Mouse (Mus musculus) intestine, embryonic 16.5 days (tissue): Measurements from ENCODE around the gene Ptpn9. TPM values are rescaled to one million over a fixed set of nuclear protein-coding genes. Genes with fewer than 3 reads are reported as not detected.
"Not testable (repeated sequence)": the region's sequence is repeated elsewhere in the genome, so short reads cannot be mapped to it uniquely, and the experiment has no call there.

Experiments used
- ATAC-seq: fragments of 200-750 bp; cut with Nextera tagmentation; 2 replicates; pipeline ENCODE4 v1.8.0; 2017; ENCODE audit warnings: moderate TSS enrichment, moderate library complexity
- H3K27ac ChIP-seq: fragments of 300-500 bp; sonication (generic); 2 replicates; pipeline ENCODE4 v1.5.1; 2014; ENCODE audit warnings: mild to moderate bottlenecking, low read length
- H3K27me3 ChIP-seq: fragments of 300-500 bp; sonication (generic); replicated peaks from 2 replicates; pipeline ENCODE4 v1.6.1; 2014; ENCODE audit warnings: low read length, control low read depth, mixed read lengths; ENCODE audit not compliant: control insufficient read depth, insufficient read depth
- H3K36me3 ChIP-seq: fragments of 300-500 bp; sonication (generic); 2 replicates; pipeline ENCODE4 v1.6.1; 2014; ENCODE audit warnings: low read length, control low read depth; ENCODE audit not compliant: control insufficient read depth, insufficient read depth
- H3K4me1 ChIP-seq: fragments of 300-500 bp; sonication (generic); 2 replicates; pipeline ENCODE4 v1.6.1; 2014; ENCODE audit warnings: low read length, control low read depth, mixed read lengths; ENCODE audit not compliant: control insufficient read depth, insufficient read depth
- H3K4me2 ChIP-seq: fragments of 300-500 bp; sonication (generic); 2 replicates; pipeline ENCODE4 v1.6.1; 2014; ENCODE audit warnings: low read depth, low read length, control low read depth
- H3K4me3 ChIP-seq: fragments of 300-500 bp; sonication (generic); 2 replicates; pipeline ENCODE4 v1.5.1; 2014; ENCODE audit warnings: mild to moderate bottlenecking, low read length
- H3K9ac ChIP-seq: fragments of 300-500 bp; sonication (generic); 2 replicates; pipeline ENCODE4 v1.6.1; 2014; ENCODE audit warnings: low read depth, low read length
- H3K9me3 ChIP-seq: fragments of 300-500 bp; sonication (generic); 2 replicates; pipeline ENCODE4 v1.6.1; 2016; ENCODE audit warnings: low read length, control low read depth; ENCODE audit not compliant: control insufficient read depth
- WGBS: fragments of 180-500 bp; shearing (Covaris S2); extraction: QIAGEN DNeasy Blood & Tissue Kit; methylation state at CpG from one replicate; pipeline ENCODE4 v1.1.7; 2014; 5-methylcytosine and 5-hydroxymethylcytosine counted together
- polyA plus RNA-seq: library from polyadenylated mRNA; unstranded; fragments of >200 nt; fragmentation: Nextera tagmentation; extraction: Ambion mirVana; gene quantifications from 2 replicates; pipeline ENCODE4 v1.2.1, GENCODE M21; 2015

Ptpn9 gene
- 8.0 and 8.7 TPM in 2 replicates for polyA plus RNA-seq

DNA sequence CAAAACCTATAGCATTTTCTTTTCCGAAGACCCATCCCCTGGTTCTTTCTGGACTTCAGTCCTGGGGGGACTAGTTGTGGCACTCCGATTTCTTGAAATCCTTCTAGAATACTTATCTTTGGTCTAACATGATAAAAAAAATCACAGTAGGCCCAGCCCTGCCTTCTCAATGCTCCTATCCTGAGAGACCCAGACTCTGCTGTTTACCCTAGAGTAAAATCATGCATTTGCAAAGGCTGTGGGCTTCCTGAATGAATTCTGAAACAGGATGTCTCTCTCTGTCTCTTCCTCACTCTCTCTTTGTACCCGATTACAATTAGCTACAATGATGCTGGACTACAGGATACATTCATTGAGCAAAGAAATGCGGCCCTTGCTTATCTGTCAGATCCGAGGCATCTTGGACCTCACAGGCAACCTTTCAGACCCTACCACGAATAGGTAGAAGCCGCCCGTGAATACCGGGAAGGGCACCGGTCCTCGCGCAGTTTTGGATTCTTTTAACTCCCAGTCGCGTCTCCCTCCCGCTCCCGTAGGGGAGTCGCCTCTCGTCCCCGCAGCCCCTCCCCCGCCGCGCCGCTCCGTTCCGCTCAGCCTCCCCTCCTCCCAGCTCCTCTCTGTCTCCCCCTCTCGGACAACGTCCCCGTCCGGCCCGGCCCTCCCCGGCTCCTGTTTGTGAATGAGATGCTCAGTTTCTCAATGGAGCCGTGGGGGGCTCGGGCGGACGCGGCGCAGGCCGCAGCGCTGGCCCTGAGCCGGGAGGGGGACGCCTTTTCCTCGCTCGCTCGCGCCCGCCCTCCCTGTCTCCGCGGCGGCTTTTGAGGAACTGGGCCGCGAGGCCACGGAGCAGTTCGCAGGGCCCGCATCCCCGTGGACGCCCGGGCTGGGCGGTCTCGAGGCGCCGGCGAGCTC lies at the start of gene Ptpn9:
TSS of gene Ptpn9 (plus strand) at position 638 of the 912 bp plus-strand sequence.
- no peaks in the 10 kb centered on the region for H3K4me1 ChIP-seq
- H3K4me2 ChIP-seq, result peak within 1 kb of the TSS; percentile 84
- ATAC-seq, result peak; percentile 92
- no peaks in the 10 kb centered on the region for H3K9me3 ChIP-seq
- peak within 1 kb of the TSS; percentile 93 for H3K9ac ChIP-seq
- WGBS, result 3% methylated on average over 62 of the region's 62 CpGs
- H3K27me3 ChIP-seq, result no peaks in the 10 kb centered on the region
- no peaks in the 10 kb centered on the region for H3K36me3 ChIP-seq
- H3K27ac ChIP-seq, result peak within 1 kb of the TSS; percentile 95
- H3K4me3 ChIP-seq, result peak within 1 kb of the TSS; percentile 87

DNA sequence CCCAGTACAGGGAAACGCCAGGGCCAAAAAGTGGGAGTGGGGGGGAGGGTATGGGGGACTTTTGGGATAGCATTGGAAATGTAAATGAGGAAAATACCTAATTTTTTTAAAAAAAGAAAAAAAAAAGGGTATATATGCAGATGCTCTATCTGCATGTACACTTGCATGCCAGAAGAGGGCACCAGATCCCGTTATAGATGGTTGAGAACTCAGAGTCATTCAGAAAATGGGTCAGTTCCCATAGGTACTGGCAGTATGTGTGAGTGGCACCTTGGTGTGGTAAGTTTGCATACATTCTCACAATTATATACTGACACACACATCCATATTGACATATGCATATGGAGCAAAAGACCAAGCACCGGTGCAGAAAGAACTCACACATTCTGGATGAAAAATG lies 47.2 kb upstream of the Ptpn9 start:
- not testable (repeated sequence) for H3K4me2 ChIP-seq, H3K27me3 ChIP-seq, H3K27ac ChIP-seq, H3K9me3 ChIP-seq, H3K4me3 ChIP-seq, ATAC-seq, H3K36me3 ChIP-seq, H3K4me1 ChIP-seq, H3K9ac ChIP-seq
- WGBS, result 26% methylated on average over 3 of the region's 3 CpGs

GRCm38 (mm10) chr9:56948699-56949098 lies 46.0 kb upstream of the Ptpn9 start:
- H3K4me2 ChIP-seq, H3K36me3 ChIP-seq, H3K4me3 ChIP-seq, H3K27ac ChIP-seq, H3K27me3 ChIP-seq, H3K4me1 ChIP-seq, H3K9me3 ChIP-seq, ATAC-seq, H3K9ac ChIP-seq: not testable (repeated sequence)
- 20% methylated on average over 5 of the region's 5 CpGs for WGBS

- ATAC-seq, result no peak
- Histone ChIP-seq H3K36me3 (no peaks in the 10 kb centered on the region), H3K4me3 (peak overlapping the region; percentile 33), H3K27ac (no peak overlapping the region), H3K9ac (peak overlapping the region; percentile 55; the same call in 1 of the 2 replicates), H3K4me1 (peaks cover 6% of the 10 kb centered on the region), H3K27me3 (no peaks in the 10 kb centered on the region; the same call in 1 of the 2 replicates), H3K9me3 (no peaks in the 10 kb centered on the region), H3K4me2 (peak overlapping the region; percentile 46; the same call in 1 of the 2 replicates)
- WGBS, result 12% methylated on average over 13 of the region's 13 CpGs
These were observed 45.0 kb upstream of the Ptpn9 start for GRCm38 (mm10) chr9:56949767-56950166.

DNA sequence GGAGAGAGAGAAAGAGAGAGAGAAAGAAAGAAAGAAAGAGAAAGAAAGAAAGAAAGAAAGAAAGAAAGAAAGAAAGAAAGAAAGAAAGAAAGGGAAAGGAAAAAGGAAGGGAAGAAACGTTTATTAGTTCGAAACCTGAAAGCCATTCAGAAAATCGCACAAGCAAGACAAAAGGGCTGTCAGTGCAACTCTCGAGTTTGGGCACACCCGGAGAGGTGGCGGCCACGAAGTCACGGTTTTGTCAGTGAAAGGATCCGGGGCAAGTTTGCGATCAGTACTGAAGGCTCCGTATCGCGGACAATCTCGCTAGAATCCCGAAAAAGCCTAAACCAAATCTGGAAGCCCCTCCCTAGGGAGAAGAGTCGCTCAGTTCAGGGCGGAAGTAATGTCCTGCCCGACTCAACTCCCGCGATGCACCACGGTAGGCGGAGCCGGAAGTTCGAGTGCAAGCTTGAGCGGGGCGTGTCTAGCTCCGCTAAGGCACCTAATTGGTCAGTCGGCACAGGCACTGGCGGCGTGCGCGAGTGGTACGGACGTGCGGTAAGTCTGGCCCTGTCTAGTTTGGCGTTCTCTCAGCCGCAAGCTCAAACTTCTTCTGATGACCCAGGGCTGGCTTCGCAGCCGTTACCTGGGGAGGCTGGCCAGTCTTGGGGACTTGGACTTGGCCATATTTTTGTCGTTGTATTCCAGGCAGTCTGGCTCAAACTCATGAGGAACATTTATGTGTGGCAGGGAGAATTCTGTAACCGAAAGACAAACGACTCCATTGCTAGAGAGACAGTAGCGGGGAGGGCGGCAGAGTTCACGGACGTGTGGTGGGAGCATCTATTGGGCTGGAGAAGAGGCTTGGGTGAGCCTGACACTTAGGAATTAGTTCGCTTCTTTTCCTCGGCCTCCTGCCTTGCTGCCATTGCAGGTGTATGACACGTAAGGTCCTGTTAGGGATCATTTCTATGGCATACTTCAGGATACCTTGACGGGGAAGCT lies 44.0 kb upstream of the Ptpn9 start, which contains the start of gene Snupn:
TSS of gene Snupn (plus strand) at position 465 of the 987 bp plus-strand sequence.
- Histone ChIP-seq H3K4me2 (peak within 1 kb of the TSS; percentile 91), H3K27ac (peak within 1 kb of the TSS; percentile 94), H3K27me3 (no peaks in the 10 kb centered on the region), H3K9me3 (no peaks in the 10 kb centered on the region), H3K4me1 (peaks cover 6% of the 10 kb centered on the region), H3K36me3 (no peaks in the 10 kb centered on the region), H3K4me3 (peak within 1 kb of the TSS; percentile 69), H3K9ac (peak within 1 kb of the TSS; percentile 80)
- peak; percentile 100 for ATAC-seq
- under 1% methylated on average over 50 of the region's 50 CpGs for WGBS

DNA sequence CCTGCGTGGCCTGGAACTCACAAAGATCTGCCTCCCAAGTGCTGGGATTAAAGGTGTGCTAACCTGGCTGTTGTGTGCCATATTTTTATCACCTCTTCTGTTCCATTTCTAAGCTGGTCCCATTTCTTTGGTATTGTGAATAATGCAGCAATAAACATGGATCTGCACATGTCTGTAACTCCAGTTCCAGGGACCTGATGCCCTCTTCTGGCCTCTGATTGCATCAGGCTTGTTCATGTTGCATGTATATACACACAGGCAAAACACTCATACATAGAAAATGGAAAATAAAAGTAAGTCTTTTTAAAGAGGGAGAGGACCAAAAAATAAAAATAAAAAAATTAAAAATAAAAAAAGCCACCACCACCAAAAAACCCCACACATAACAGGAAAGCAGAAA lies 41.2 kb upstream of the Ptpn9 start:
- 94% methylated on average over 1 of the region's 1 CpGs for WGBS
- Histone ChIP-seq H3K27me3 (no peaks in the 10 kb centered on the region), H3K27ac (no peak overlapping the region), H3K4me3 (no peak overlapping the region), H3K9me3 (no peaks in the 10 kb centered on the region), H3K9ac (no peak overlapping the region), H3K4me1 (peaks cover 6% of the 10 kb centered on the region), H3K36me3 (no peaks in the 10 kb centered on the region), H3K4me2 (no peak overlapping the region)
- ATAC-seq, result no peak

- H3K4me3 ChIP-seq, result no peak overlapping the region
- ATAC-seq, result no peak
- H3K9ac ChIP-seq, result no peak overlapping the region
- no peaks in the 10 kb centered on the region for H3K27me3 ChIP-seq
- whole genome bisulfite sequencing, result 80% methylated on average over 7 of the region's 7 CpGs
- no peaks in the 10 kb centered on the region for H3K4me1 ChIP-seq
- no peaks in the 10 kb centered on the region for H3K36me3 ChIP-seq
- H3K9me3 ChIP-seq, result no peaks in the 10 kb centered on the region
- H3K27ac ChIP-seq, result no peak overlapping the region
- no peak overlapping the region for H3K4me2 ChIP-seq
These were observed 37.6 kb upstream of the Ptpn9 start for GRCm38 (mm10) chr9:56956966-56957675.

- Histone ChIP-seq H3K4me2 (no peak overlapping the region), H3K4me3 (no peak overlapping the region), H3K9me3 (no peaks in the 10 kb centered on the region), H3K4me1 (no peaks in the 10 kb centered on the region), H3K27me3 (no peaks in the 10 kb centered on the region), H3K9ac (no peak overlapping the region), H3K27ac (no peak overlapping the region), H3K36me3 (no peaks in the 10 kb centered on the region)
- no peak for ATAC-seq
- 92% methylated on average over 2 of the region's 2 CpGs for WGBS
These were observed 36.0 kb upstream of the Ptpn9 start for GRCm38 (mm10) chr9:56958689-56959088.
